Mouse (Mus musculus): ENCODE data around the gene AW146154.
A peak's percentile ranks its signal among the peaks of the same experiment; 100 is the strongest.
"Not testable (repeated sequence)": the region's sequence is repeated elsewhere in the genome, so short reads cannot be mapped to it uniquely, and the experiment has no call there.

Gene AW146154

GRCm38 (mm10) chr7:41499389-41500049 is at the start of gene AW146154, which contains the start of gene Gm20449:
TSS of gene AW146154 (minus strand) at chr7:41499890.
TSS of gene Gm20449 (minus strand) at chr7:41499417.
- peak; percentile 98 for DNase-seq

GRCm38 (mm10) chr7:41512672-41513071 is 13.0 kb upstream of the AW146154 start:
- DNase-seq: no peak

GRCm38 (mm10) chr7:41512207-41512606 is 12.5 kb upstream of the AW146154 start:
- no peak for DNase-seq

GRCm38 (mm10) chr7:41502402-41502801 is 2.7 kb upstream of the AW146154 start:
- DNase-seq: no peak

- DNase-seq: peak; percentile 75
These were observed 653 bp upstream of the AW146154 start for GRCm38 (mm10) chr7:41500151-41500934.

- not testable (repeated sequence) for DNase-seq
These were observed 687 bp downstream of the AW146154 start for GRCm38 (mm10) chr7:41499018-41499388.

- DNase-seq: not testable (repeated sequence)
These were observed 1.2 kb downstream of the AW146154 start for GRCm38 (mm10) chr7:41498464-41498863.

GRCm38 (mm10) chr7:41497871-41498270 is 1.8 kb downstream of the AW146154 start:
- DNase-seq: no peak

- DNase-seq: no peak
These were observed 47.8 kb downstream of the AW146154 start for GRCm38 (mm10) chr7:41451864-41452263.

GRCm38 (mm10) chr7:41448596-41448995 is 51.1 kb downstream of the AW146154 start, which contains the start of gene Vmn2r57:
TSS of gene Vmn2r57 (minus strand) at chr7:41448696.
- DNase-seq: not testable (repeated sequence)
